Mouse (Mus musculus): ENCODE measurements around the gene Rere.

DNA sequence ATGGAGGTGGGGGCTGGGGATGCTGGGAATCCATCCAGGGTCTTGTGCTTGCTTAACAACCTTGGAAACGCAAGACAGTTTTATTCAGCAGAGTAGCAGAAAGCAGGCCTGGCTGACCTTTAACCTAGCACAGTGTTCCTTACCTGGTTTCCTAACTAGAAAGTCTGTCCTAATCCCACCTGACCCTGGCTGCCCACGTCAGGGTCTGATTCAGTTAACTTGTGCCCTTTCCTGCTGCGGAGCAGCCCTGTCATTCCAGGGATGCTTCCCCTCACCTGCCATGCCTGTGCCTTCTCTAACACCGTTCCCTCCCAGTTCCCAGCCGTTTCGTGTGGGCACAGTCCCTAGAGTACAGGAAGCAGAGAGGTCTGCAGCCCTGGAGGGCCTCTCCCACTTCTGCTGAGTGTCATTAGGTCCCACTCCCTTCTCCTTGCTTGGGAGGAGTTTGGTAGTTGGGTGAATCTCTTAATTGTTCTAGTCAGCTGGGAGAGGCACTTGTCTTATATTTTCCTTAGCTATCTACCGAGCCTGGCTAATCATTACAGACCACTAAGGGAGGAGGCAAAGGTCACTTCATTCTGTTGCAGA, 290.8 kb downstream of the Rere start:
- TF ChIP-seq CTCF (IDR thresholded peaks at IDR 0.05) (no peak), EP300 (IDR thresholded peaks at IDR 0.05) (no peak)

All from lung, postnatal 0 days (tissue).